Mouse (Mus musculus) hindbrain, embryonic 14.5 days (tissue): ENCODE data around the gene Nlk. TPM values are rescaled to one million over a fixed set of nuclear protein-coding genes. Genes with fewer than 3 reads are reported as not detected.

ENCODE experiments used
- ATAC-seq: fragments of 200-750 bp; cut with Nextera tagmentation; 2 replicates; pipeline ENCODE4 v1.8.0; 2017; ENCODE audit warnings: moderate number of reproducible peaks, mild to moderate bottlenecking, moderate TSS enrichment, moderate library complexity; ENCODE audit not compliant: low FRiP score
- DNase-seq: peaks from one replicate; pipeline ENCODE4 v3.0.0-alpha.2; 2015; ENCODE audit warnings: low spot score
- H3K27ac ChIP-seq: fragments of 300-500 bp; sonication (generic); 2 replicates; pipeline ENCODE4 v1.5.1; 2014; ENCODE audit warnings: mild to moderate bottlenecking, moderate library complexity
- H3K27me3 ChIP-seq: fragments of 300-500 bp; sonication (generic); 2 replicates; pipeline ENCODE4 v1.6.1; 2014; ENCODE audit warnings: mild to moderate bottlenecking, low read length, mixed read lengths; ENCODE audit not compliant: control insufficient read depth, insufficient read depth
- H3K36me3 ChIP-seq: fragments of 300-500 bp; sonication (generic); replicated peaks from 2 replicates; pipeline ENCODE4 v1.6.1; 2014; ENCODE audit not compliant: control insufficient read depth, insufficient read depth
- H3K4me1 ChIP-seq: fragments of 300-500 bp; sonication (generic); replicated peaks from 2 replicates; pipeline ENCODE4 v1.6.1; 2014; ENCODE audit warnings: antibody characterized with exemption, low read length, mixed read lengths; ENCODE audit not compliant: control insufficient read depth, insufficient read depth
- H3K4me2 ChIP-seq: fragments of 300-500 bp; sonication (generic); replicated peaks from 2 replicates; pipeline ENCODE4 v1.6.1; 2014; ENCODE audit warnings: mild to moderate bottlenecking, moderate library complexity
- H3K4me3 ChIP-seq: fragments of 300-500 bp; sonication (generic); replicated peaks from 2 replicates; pipeline ENCODE4 v1.5.1; 2014; ENCODE audit warnings: mild to moderate bottlenecking, low read length
- H3K9ac ChIP-seq: fragments of 300-500 bp; sonication (generic); 2 replicates; pipeline ENCODE4 v1.6.1; 2014
- H3K9me3 ChIP-seq: fragments of 300-500 bp; sonication (generic); 2 replicates; pipeline ENCODE4 v1.6.1; 2016; ENCODE audit warnings: low read length; ENCODE audit not compliant: control insufficient read depth
- WGBS: fragments of 180-500 bp; shearing (Covaris S2); extraction: QIAGEN DNeasy Blood & Tissue Kit; methylation state at CpG from one replicate; pipeline ENCODE4 v1.1.7; 2014; 5-methylcytosine and 5-hydroxymethylcytosine counted together
- polyA plus RNA-seq: library from polyadenylated mRNA; unstranded; fragments of >200 nt; fragmentation: Nextera tagmentation; extraction: Ambion mirVana; gene quantifications from 2 replicates; pipeline ENCODE4 v1.2.1, GENCODE M21; 2014

Nlk gene
- polyA plus RNA-seq = 27.4 and 29.3 TPM in 2 replicates

DNA sequence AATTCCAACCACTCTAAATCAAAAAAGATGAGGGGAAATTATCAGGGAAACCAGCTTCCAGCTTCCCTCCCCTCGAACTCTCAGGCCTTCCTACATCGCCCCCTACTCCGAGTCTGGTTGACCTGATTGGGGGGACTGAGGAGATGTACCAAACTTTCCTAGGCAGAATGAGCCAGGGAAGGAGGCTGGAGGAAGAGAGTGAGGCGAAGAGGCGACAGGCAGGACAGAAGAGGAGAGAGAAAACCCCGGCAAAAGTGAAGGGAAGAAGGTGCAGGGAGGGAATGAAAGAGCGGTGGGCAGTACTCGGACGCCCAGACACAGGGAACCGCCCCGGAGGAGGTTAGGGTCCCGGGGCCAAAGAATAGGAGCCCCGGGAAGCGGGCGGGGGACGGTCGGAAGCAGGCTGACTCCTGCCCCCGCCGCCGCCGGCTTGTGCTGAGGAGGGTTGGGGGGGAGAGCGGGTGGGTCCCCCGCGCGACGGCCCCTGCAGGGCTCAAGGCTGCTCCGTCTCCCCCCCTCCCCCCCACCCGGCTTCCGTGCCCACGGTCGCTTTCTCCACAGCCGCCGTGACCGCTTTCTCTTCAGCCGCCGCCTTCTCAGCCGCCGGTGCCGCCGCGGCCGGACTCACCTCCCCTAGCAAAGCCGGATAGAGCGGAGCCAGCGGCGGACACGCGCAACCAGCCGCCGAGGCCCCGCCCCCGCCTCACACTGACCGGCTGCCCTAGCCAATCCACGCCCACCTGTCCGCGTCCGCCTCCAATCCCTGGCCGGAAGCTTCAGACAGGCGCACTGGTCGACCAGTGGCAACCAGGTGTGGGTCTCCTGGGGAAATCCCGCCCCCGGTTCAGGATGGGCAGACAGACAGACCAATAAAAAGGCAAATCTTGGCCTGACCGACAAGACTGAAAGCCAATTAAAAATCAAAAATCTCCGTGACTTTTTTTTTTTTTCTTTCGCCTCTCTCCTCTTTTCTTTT, at the start of gene Nlk:
Gene Nlk (minus strand): TSS at position 597 of the 976 bp plus-strand sequence.
- ATAC-seq (peak; percentile 99), DNase-seq (peak; percentile 96)
- Histone ChIP-seq H3K4me2 (peak within 1 kb of the TSS; percentile 81), H3K27ac (peak within 1 kb of the TSS; percentile 91), H3K36me3 (no peaks in the 10 kb centered on the region), H3K9ac (peak within 1 kb of the TSS; percentile 87), H3K4me1 (peaks cover 41% of the 10 kb centered on the region), H3K4me3 (peak within 1 kb of the TSS; percentile 92), H3K27me3 (no peaks in the 10 kb centered on the region), H3K9me3 (no peaks in the 10 kb centered on the region)
- WGBS = under 1% methylated on average over 58 of the region's 65 CpGs

DNA sequence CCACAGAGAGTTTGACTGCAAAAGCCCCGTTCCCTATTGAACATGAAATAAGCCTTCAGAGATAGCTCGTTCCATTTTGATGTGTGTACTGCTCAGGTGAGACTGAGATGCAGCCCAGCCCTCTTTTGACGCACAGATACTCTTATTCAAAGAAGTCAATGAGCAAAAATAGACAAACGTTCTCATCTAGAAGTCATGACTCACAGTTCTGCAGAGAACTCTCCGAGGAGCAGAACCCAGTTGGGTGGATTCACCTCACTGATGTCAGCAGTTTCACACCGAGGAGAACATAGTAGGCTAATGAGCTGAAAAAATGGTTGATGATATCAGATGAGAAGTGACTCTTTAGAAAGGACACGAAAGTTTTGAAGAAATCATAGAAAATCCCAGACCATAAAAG, 49.1 kb upstream of the Nlk start:
- DNase-seq (no peak), ATAC-seq (no peak)
- H3K27me3 ChIP-seq = no peaks in the 10 kb centered on the region
- H3K4me3 ChIP-seq = no peak overlapping the region
- 0 out of 2 replicates have a peak, but pooled peaks cover 3% of the 10 kb centered on the region for H3K36me3 ChIP-seq
- no peak overlapping the region for H3K4me2 ChIP-seq
- peaks cover 8% of the 10 kb centered on the region for H3K4me1 ChIP-seq
- no peak overlapping the region for H3K27ac ChIP-seq
- 92% methylated on average over 7 of the region's 7 CpGs for WGBS
- H3K9ac ChIP-seq = no peak overlapping the region
- no peaks in the 10 kb centered on the region for H3K9me3 ChIP-seq

GRCm38 (mm10) chr11:78745475-78745874, 48.3 kb upstream of the Nlk start:
- ATAC-seq (no peak), DNase-seq (no peak)
- H3K4me2 ChIP-seq = no peak overlapping the region
- 71% methylated on average over 4 of the region's 4 CpGs for WGBS
- no peak overlapping the region for H3K4me3 ChIP-seq
- H3K36me3 ChIP-seq = 0 out of 2 replicates have a peak, but pooled peaks cover 3% of the 10 kb centered on the region
- no peak overlapping the region for H3K9ac ChIP-seq
- no peak overlapping the region for H3K27ac ChIP-seq
- H3K4me1 ChIP-seq = peaks cover 2% of the 10 kb centered on the region
- no peaks in the 10 kb centered on the region for H3K27me3 ChIP-seq
- H3K9me3 ChIP-seq = no peaks in the 10 kb centered on the region

GRCm38 (mm10) chr11:78742461-78742860, 45.3 kb upstream of the Nlk start:
- Histone ChIP-seq H3K27me3 (no peaks in the 10 kb centered on the region), H3K4me1 (no peaks in the 10 kb centered on the region), H3K4me2 (no peak overlapping the region), H3K9me3 (no peaks in the 10 kb centered on the region), H3K4me3 (no peak overlapping the region), H3K36me3 (no peaks in the 10 kb centered on the region), H3K9ac (no peak overlapping the region), H3K27ac (peak overlapping the region; percentile 20; the same call in 1 of the 2 replicates)
- DNase-seq (no peak), ATAC-seq (no peak)
- 67% methylated on average over 3 of the region's 3 CpGs for WGBS

DNA sequence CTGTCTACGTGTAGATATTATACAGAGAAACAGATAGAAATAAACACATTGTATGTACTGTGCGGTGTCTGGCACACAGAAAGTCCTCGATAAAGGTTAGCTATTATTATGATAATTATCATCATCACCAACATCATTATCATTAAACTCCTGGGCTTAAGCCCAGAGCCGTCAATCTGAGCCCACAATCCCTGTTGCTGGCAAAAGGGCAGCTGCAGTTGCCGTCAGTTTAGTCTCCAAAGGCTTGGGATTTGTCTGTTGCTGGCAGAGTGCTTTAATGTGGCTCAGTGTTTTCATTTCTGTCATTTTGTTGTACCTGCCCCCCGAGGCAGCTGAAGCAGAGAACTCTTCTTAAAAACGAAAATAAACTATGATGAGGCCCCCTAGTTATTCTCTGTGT, 44.8 kb upstream of the Nlk start:
- H3K4me2 ChIP-seq = no peak overlapping the region
- H3K4me3 ChIP-seq = no peak overlapping the region
- DNase-seq (no peak), ATAC-seq (no peak)
- WGBS = 45% methylated on average over 7 of the region's 7 CpGs
- no peak overlapping the region for H3K9ac ChIP-seq
- H3K9me3 ChIP-seq = no peaks in the 10 kb centered on the region
- peak overlapping the region; percentile 20; the same call in 1 of the 2 replicates for H3K27ac ChIP-seq
- no peaks in the 10 kb centered on the region for H3K27me3 ChIP-seq
- no peaks in the 10 kb centered on the region for H3K36me3 ChIP-seq
- no peaks in the 10 kb centered on the region for H3K4me1 ChIP-seq

- Histone ChIP-seq H3K27ac (no peak overlapping the region), H3K4me2 (no peak overlapping the region), H3K9ac (no peak overlapping the region), H3K9me3 (no peaks in the 10 kb centered on the region), H3K36me3 (no peaks in the 10 kb centered on the region), H3K4me3 (no peak overlapping the region), H3K27me3 (no peaks in the 10 kb centered on the region), H3K4me1 (no peaks in the 10 kb centered on the region)
- no peak for ATAC-seq
- DNase-seq = no peak
Measured at GRCm38 (mm10) chr11:78739361-78739760, 42.2 kb upstream of the Nlk start.

DNA sequence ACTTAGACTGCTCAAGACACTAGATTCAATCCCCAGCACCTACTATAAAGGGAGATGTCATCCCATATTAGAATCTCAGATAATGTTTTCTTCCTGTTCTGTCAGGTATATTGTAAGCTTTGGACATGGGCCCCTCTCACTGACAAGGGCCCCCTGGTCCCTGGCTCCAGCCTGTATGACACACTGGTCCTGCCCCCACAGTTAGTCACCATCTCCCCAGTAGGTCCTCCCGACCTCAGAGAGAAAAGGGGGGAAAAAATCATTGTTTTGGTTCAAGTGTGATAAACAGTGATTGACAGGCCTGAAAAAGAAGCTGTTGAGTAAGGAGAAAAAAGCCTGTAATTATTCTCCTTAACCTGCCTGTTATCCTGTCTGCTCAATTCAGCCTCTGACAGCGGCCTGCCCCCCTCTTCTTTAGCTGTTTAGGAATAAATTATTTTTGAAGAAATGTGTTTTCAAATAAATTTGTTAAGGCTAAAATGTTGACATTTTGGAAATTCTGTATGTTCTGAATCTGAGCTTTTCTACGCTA, 39.8 kb upstream of the Nlk start:
- Histone ChIP-seq H3K27me3 (no peaks in the 10 kb centered on the region), H3K4me3 (no peak overlapping the region), H3K36me3 (no peaks in the 10 kb centered on the region), H3K9me3 (no peaks in the 10 kb centered on the region), H3K9ac (no peak overlapping the region), H3K4me1 (no peaks in the 10 kb centered on the region), H3K4me2 (no peak overlapping the region), H3K27ac (no peak overlapping the region)
- no peak for ATAC-seq
- 34% methylated on average over 3 of the region's 3 CpGs for WGBS
- DNase-seq = no peak

DNA sequence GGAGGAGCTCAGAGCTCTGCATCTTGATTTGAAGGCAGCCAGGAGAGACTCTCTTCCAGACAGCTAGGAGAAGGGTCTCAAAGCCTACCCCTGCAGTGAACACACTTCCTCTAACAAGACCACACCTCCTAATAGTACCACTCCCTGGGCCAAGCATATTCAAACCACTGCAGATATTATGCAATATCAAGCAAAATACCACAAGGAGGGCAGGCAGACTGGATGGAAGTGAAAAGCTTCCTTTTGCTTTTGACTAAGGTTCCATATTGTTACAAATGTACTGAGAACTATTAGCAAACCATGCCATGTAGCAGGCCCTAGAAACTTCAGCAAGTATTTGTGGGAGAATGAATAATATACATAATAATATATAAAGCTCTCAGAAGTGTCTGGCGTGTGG, 38.0 kb upstream of the Nlk start:
- no peak overlapping the region for H3K9ac ChIP-seq
- H3K4me1 ChIP-seq = no peaks in the 10 kb centered on the region
- no peak overlapping the region for H3K4me2 ChIP-seq
- H3K36me3 ChIP-seq = no peaks in the 10 kb centered on the region
- H3K4me3 ChIP-seq = no peak overlapping the region
- H3K9me3 ChIP-seq = no peaks in the 10 kb centered on the region
- no peak overlapping the region for H3K27ac ChIP-seq
- no peaks in the 10 kb centered on the region for H3K27me3 ChIP-seq
- WGBS = 95% methylated on average over 1 of the region's 1 CpGs
- no peak for ATAC-seq
- DNase-seq = no peak

GRCm38 (mm10) chr11:78732619-78733018, 35.4 kb upstream of the Nlk start:
- Histone ChIP-seq H3K4me3 (no peak overlapping the region), H3K9ac (no peak overlapping the region), H3K4me2 (no peak overlapping the region), H3K36me3 (no peaks in the 10 kb centered on the region), H3K9me3 (no peaks in the 10 kb centered on the region), H3K27me3 (no peaks in the 10 kb centered on the region), H3K27ac (no peak overlapping the region), H3K4me1 (no peaks in the 10 kb centered on the region)
- ATAC-seq (no peak), DNase-seq (no peak)
- WGBS = 90% methylated on average over 6 of the region's 6 CpGs
